Mouse (Mus musculus): ENCODE results near the gene Slc25a33. TPM values are rescaled to one million over a fixed set of nuclear protein-coding genes. Genes with fewer than 3 reads are reported as not detected.

The Slc25a33 gene
- total and polyA plus RNA-seq, 3 experiments: 20.3 to 26.0 (median 22.3) TPM

GRCm38 (mm10) chr4:149806699-149807381 lies 32.8 kb upstream of the Slc25a33 start:
- intact Hi-C loops (cut with DNase I): loop anchor here (1.0 to 5.0 kb wide), 4 partner anchors 151 to 292 kb away; no protein-coding TSS in a partner anchor
- no peaks in the 10 kb centered on the region for H3K27me3 ChIP-seq (ENCODE audit: control insufficient read depth, insufficient read depth, low read length)
- TF ChIP-seq POLR2A (IDR thresholded peaks at IDR 0.05; ENCODE audit: insufficient read depth, low read depth, low read length) (no peak), CTCF (IDR thresholded peaks at IDR 0.05) (peak; percentile 92), EP300 (IDR thresholded peaks at IDR 0.05; ENCODE audit: insufficient read depth, low read depth, low read length) (peak; percentile 91)
- DNase-seq: peak; percentile 87 to 92
- no peaks in the 10 kb centered on the region for H3K79me2 ChIP-seq (replicated peaks; ENCODE audit: control insufficient read depth, insufficient read depth, low read length)
- H3K9ac ChIP-seq (ENCODE audit: low read depth, low read length): no peak overlapping the region
- WGBS: 46% methylated on average over 19 of the region's 19 CpGs
- no peak overlapping the region for H3K27ac ChIP-seq
- no peaks in the 10 kb centered on the region for H3K4me1 ChIP-seq (ENCODE audit: control insufficient read depth, insufficient read depth, low read length)
- no peak overlapping the region for H3K4me3 ChIP-seq
- no peaks in the 10 kb centered on the region for H3K36me3 ChIP-seq (ENCODE audit: control insufficient read depth, insufficient read depth, low read length)

DNA sequence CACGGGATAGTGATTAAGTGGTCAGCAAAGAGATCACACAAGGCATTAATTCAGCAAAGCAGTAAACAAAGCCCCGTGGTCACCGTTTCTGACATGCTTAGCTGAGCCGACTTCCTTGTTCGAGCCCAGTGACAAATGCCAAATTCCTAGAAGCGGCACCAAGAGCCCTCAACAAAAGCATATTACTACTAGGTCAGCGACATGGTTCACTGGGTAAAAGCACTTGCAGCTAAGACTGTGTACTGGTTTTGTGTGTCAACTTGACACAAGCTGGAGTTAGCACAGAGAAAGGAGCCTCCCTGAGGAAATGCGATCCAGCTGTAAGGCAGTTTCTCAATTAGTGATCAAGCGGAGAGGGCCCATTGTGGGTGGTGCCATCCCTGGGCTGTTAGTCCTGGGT lies 28.2 kb upstream of the Slc25a33 start:
- Histone ChIP-seq H3K27ac (no peak overlapping the region), H3K4me1 (ENCODE audit: control insufficient read depth, insufficient read depth, low read length) (peaks cover 3% of the 10 kb centered on the region; the same call in 1 of the 2 replicates), H3K79me2 (replicated peaks; ENCODE audit: control insufficient read depth, insufficient read depth, low read length) (no peaks in the 10 kb centered on the region), H3K4me3 (no peak overlapping the region), H3K36me3 (ENCODE audit: control insufficient read depth, insufficient read depth, low read length) (no peaks in the 10 kb centered on the region), H3K9ac (ENCODE audit: low read depth, low read length) (no peak overlapping the region), H3K27me3 (ENCODE audit: control insufficient read depth, insufficient read depth, low read length) (no peaks in the 10 kb centered on the region)
- DNase-seq: no peak
- TF ChIP-seq CTCF (IDR thresholded peaks at IDR 0.05) (no peak), EP300 (IDR thresholded peaks at IDR 0.05; ENCODE audit: insufficient read depth, low read depth, low read length) (no peak), POLR2A (IDR thresholded peaks at IDR 0.05; ENCODE audit: insufficient read depth, low read depth, low read length) (no peak)
- intact Hi-C loops (cut with DNase I): no loop called here
- WGBS: 88% methylated on average over 9 of the region's 9 CpGs

DNA sequence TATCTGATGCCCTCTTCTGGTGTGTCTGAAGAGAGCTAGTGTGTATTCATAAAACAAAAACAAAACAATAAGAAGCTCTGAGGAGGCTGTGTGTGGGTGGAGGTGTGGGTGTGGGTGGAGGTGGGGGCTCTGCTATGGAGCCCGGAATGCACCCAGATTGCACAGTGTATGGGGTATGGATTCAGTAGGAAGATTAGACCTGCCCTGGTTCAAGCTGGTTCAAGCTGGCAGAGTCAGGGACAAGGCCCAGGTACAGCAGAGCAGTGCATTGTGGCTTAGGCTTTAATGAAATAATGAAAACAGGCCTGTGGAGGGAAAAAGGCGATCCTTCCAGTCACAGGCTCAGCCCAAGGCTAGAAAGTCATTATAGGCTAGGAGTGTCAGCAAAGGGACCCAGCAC lies 26.5 kb upstream of the Slc25a33 start:
- TF ChIP-seq POLR2A (IDR thresholded peaks at IDR 0.05; ENCODE audit: insufficient read depth, low read depth, low read length): no peak
- TF ChIP-seq CTCF (IDR thresholded peaks at IDR 0.05): no peak
- no peak for TF ChIP-seq EP300 (IDR thresholded peaks at IDR 0.05; ENCODE audit: insufficient read depth, low read depth, low read length)
- no peak overlapping the region for H3K4me3 ChIP-seq
- H3K9ac ChIP-seq (ENCODE audit: low read depth, low read length): no peak overlapping the region
- peaks cover 3% of the 10 kb centered on the region; the same call in 1 of the 2 replicates for H3K4me1 ChIP-seq (ENCODE audit: control insufficient read depth, insufficient read depth, low read length)
- WGBS: 67% methylated on average over 2 of the region's 2 CpGs
- no peak overlapping the region for H3K27ac ChIP-seq
- H3K79me2 ChIP-seq (replicated peaks; ENCODE audit: control insufficient read depth, insufficient read depth, low read length): no peaks in the 10 kb centered on the region
- no peak for DNase-seq
- no peaks in the 10 kb centered on the region for H3K36me3 ChIP-seq (ENCODE audit: control insufficient read depth, insufficient read depth, low read length)
- intact Hi-C loops (cut with DNase I): no loop called here
- no peaks in the 10 kb centered on the region for H3K27me3 ChIP-seq (ENCODE audit: control insufficient read depth, insufficient read depth, low read length)

DNA sequence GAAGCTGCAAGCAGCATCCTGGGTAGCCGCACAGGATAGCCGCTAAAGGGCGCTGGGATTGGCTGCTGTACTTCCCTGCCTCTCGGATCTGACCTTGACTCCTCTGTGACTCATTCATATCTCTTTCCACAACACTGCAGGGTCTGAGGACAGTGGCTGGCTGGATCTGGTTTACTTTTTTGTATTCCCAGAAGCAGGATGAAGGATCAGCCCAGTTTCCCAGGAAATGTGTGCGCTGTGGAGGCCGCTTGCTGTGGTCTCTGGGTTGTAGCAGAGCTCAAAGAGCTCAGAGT lies 26.0 kb upstream of the Slc25a33 start:
- H3K27me3 ChIP-seq (ENCODE audit: control insufficient read depth, insufficient read depth, low read length): no peaks in the 10 kb centered on the region
- H3K79me2 ChIP-seq (replicated peaks; ENCODE audit: control insufficient read depth, insufficient read depth, low read length): no peaks in the 10 kb centered on the region
- TF ChIP-seq EP300 (IDR thresholded peaks at IDR 0.05; ENCODE audit: insufficient read depth, low read depth, low read length) (no peak), POLR2A (IDR thresholded peaks at IDR 0.05; ENCODE audit: insufficient read depth, low read depth, low read length) (no peak)
- peaks cover 3% of the 10 kb centered on the region; the same call in 1 of the 2 replicates for H3K4me1 ChIP-seq (ENCODE audit: control insufficient read depth, insufficient read depth, low read length)
- H3K4me3 ChIP-seq: no peak overlapping the region
- no peak overlapping the region for H3K9ac ChIP-seq (ENCODE audit: low read depth, low read length)
- no peak for DNase-seq
- no peaks in the 10 kb centered on the region for H3K36me3 ChIP-seq (ENCODE audit: control insufficient read depth, insufficient read depth, low read length)
- H3K27ac ChIP-seq: 0 out of 2 replicates have a peak overlapping the region, but pooled peaks have one; percentile 31
- intact Hi-C loops (cut with DNase I): no loop called here
- WGBS: 49% methylated on average over 6 of the region's 6 CpGs

- 0 out of 2 replicates have a peak overlapping the region, but pooled peaks have one; percentile 31 for H3K27ac ChIP-seq
These were observed 25.5 kb upstream of the Slc25a33 start for GRCm38 (mm10) chr4:149799346-149800171.

More at GRCm38 (mm10) chr4:149799346-149800171, 25.5 kb upstream of the Slc25a33 start:
- H3K4me3 ChIP-seq: no peak overlapping the region
- H3K27me3 ChIP-seq (ENCODE audit: control insufficient read depth, insufficient read depth, low read length): no peaks in the 10 kb centered on the region
- no peaks in the 10 kb centered on the region for H3K79me2 ChIP-seq (replicated peaks; ENCODE audit: control insufficient read depth, insufficient read depth, low read length)
- no peak for DNase-seq
- TF ChIP-seq CTCF (IDR thresholded peaks at IDR 0.05) (no peak), POLR2A (IDR thresholded peaks at IDR 0.05; ENCODE audit: insufficient read depth, low read depth, low read length) (no peak), EP300 (IDR thresholded peaks at IDR 0.05; ENCODE audit: insufficient read depth, low read depth, low read length) (no peak)
- H3K36me3 ChIP-seq (ENCODE audit: control insufficient read depth, insufficient read depth, low read length): no peaks in the 10 kb centered on the region
- 69% methylated on average over 16 of the region's 16 CpGs for WGBS
- intact Hi-C loops (cut with DNase I): no loop called here
- H3K4me1 ChIP-seq (ENCODE audit: control insufficient read depth, insufficient read depth, low read length): peaks cover 3% of the 10 kb centered on the region; the same call in 1 of the 2 replicates
- H3K9ac ChIP-seq (ENCODE audit: low read depth, low read length): no peak overlapping the region
